Mouse (Mus musculus) liver, postnatal 0 days (tissue): ENCODE measurements around the gene Coq9. TPM values are rescaled to one million over a fixed set of nuclear protein-coding genes. Genes with fewer than 3 reads are reported as not detected.
"Not testable (repeated sequence)": the region's sequence is repeated elsewhere in the genome, so short reads cannot be mapped to it uniquely, and the experiment has no call there.

Experiments used
- ATAC-seq: fragments of 200-750 bp; cut with Nextera tagmentation; 2 replicates; pipeline ENCODE4 v1.8.0; 2017; ENCODE audit warnings: mild to moderate bottlenecking, moderate library complexity
- DNase-seq: peaks from one replicate; pipeline ENCODE4 v3.0.0-alpha.2; 2016
- H3K27ac ChIP-seq: fragments of 300-500 bp; sonication (generic); 2 replicates; pipeline ENCODE4 v1.5.1; 2014; ENCODE audit warnings: antibody characterized with exemption, moderate library complexity, mild to moderate bottlenecking, low read depth
- H3K27me3 ChIP-seq: fragments of 300-500 bp; sonication (generic); 2 replicates; pipeline ENCODE4 v1.6.1; 2014; ENCODE audit warnings: low read length, control low read depth, mixed read lengths; ENCODE audit not compliant: insufficient read depth
- H3K36me3 ChIP-seq: fragments of 300-500 bp; sonication (generic); replicated peaks from 2 replicates; pipeline ENCODE4 v1.6.1; 2014; ENCODE audit warnings: mild to moderate bottlenecking, control low read depth, low read length, moderate library complexity, mixed read lengths; ENCODE audit not compliant: insufficient read depth
- H3K4me1 ChIP-seq: fragments of 300-500 bp; sonication (generic); 2 replicates; pipeline ENCODE4 v1.6.1; 2014; ENCODE audit warnings: antibody characterized with exemption, mild to moderate bottlenecking, control low read depth; ENCODE audit not compliant: insufficient read depth
- H3K4me2 ChIP-seq: fragments of 300-500 bp; sonication (generic); 2 replicates; pipeline ENCODE4 v1.6.1; 2014; ENCODE audit warnings: low read depth, mild to moderate bottlenecking, low read length, moderate library complexity, mixed read lengths
- H3K4me3 ChIP-seq: fragments of 300-500 bp; sonication (generic); 2 replicates; pipeline ENCODE4 v1.5.1; 2014; ENCODE audit warnings: low read depth, low read length
- H3K9ac ChIP-seq: fragments of 300-500 bp; sonication (generic); replicated peaks from 2 replicates; pipeline ENCODE4 v1.6.1; 2014; ENCODE audit warnings: mild to moderate bottlenecking, moderate library complexity
- H3K9me3 ChIP-seq: fragments of 300-500 bp; sonication (generic); 2 replicates; pipeline ENCODE4 v1.6.1; 2016; ENCODE audit warnings: mild to moderate bottlenecking, control low read depth, low read length, mixed read lengths
- CTCF ChIP-seq: sonication (generic); IDR thresholded peaks from 2 replicates; pipeline ENCODE4 v1.5.1; 2016; ENCODE audit warnings: antibody characterized with exemption, low read depth
- EP300 ChIP-seq: IDR thresholded peaks from 2 replicates; pipeline ENCODE4 v1.6.1; 2016; ENCODE audit warnings: antibody characterized with exemption, low read depth, mild to moderate bottlenecking
- WGBS: fragments of 180-500 bp; shearing (Covaris S2); extraction: QIAGEN DNeasy Blood & Tissue Kit; methylation state at CpG from one replicate; pipeline ENCODE4 v1.1.7; 2014; ENCODE audit not compliant: insufficient replicate concordance; 5-methylcytosine and 5-hydroxymethylcytosine counted together
- polyA plus RNA-seq: library from polyadenylated mRNA; unstranded; fragments of >200 nt; fragmentation: Nextera tagmentation; extraction: Ambion mirVana; gene quantifications from 2 replicates; pipeline ENCODE4 v1.2.1, GENCODE M21; 2015

The Coq9 gene
- polyA plus RNA-seq, 1 experiment from 2014 or later, result 66.1 TPM

- Histone ChIP-seq H3K9ac (no peak overlapping the region), H3K4me3 (no peak overlapping the region), H3K4me2 (no peak overlapping the region), H3K27me3 (no peaks in the 10 kb centered on the region), H3K4me1 (no peaks in the 10 kb centered on the region), H3K36me3 (peaks cover 76% of the 10 kb centered on the region), H3K27ac (no peak overlapping the region), H3K9me3 (no peaks in the 10 kb centered on the region)
- WGBS, result 92% methylated on average over 5 of the region's 5 CpGs
- no peak for ATAC-seq
- TF ChIP-seq CTCF (no peak), EP300 (no peak)
- no peak for DNase-seq
These were observed 11.9 kb upstream of the Coq9 start for GRCm38 (mm10) chr8:94826210-94826609.

DNA sequence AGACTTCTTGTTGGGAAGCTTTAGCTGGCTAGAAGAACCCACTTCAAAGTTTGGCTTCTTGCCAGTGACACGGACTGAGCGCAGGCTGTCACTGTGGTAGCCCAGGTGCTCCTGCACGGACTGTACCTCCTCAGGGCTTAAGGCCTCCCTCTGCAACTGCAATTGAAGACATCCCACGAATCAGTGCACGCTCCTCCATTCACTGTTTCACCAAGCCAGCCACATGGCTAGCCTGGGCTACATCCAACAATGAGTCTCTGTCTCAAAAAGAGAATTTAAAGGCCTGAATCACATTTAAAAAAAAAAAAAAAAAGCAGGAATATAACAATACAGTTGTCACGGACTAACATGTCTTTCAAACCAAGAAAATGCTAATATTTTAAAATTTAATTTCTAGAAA lies 9.8 kb upstream of the Coq9 start:
- Histone ChIP-seq H3K9ac (no peak overlapping the region), H3K4me1 (no peaks in the 10 kb centered on the region), H3K27ac (no peak overlapping the region), H3K27me3 (no peaks in the 10 kb centered on the region), H3K4me3 (no peak overlapping the region), H3K4me2 (no peak overlapping the region), H3K9me3 (no peaks in the 10 kb centered on the region), H3K36me3 (peaks cover 73% of the 10 kb centered on the region)
- DNase-seq, result no peak
- 83% methylated on average over 6 of the region's 6 CpGs for WGBS
- no peak for ATAC-seq
- TF ChIP-seq EP300 (no peak), CTCF (no peak)

DNA sequence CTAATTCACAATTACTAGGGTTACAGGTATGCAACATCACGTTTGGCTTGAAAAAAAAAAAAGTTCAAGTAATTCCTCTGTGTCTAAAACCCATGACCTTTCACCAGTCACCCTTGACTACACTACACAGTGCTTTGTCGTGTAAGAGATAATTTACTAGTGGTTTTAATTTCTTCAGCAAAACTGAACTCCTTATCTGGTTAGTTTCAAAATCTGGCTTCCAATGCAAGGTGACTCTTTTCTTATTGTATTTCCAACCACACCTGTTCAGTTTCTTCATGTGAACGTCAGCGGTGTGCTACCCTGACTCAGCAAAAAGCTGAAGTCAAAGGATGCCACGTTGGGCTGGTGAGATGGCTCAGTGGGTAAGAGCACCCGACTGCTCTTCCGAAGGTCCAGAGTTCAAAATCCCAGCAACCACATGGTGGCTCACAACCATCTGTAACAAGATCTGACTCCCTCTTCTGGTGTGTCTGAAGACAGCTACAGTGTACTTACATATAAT lies 4.2 kb upstream of the Coq9 start:
- not testable (repeated sequence) for ATAC-seq, DNase-seq

GRCm38 (mm10) chr8:94835751-94836150 lies 2.4 kb upstream of the Coq9 start:
- WGBS, result 92% methylated on average over 13 of the region's 13 CpGs
- H3K27ac ChIP-seq, DNase-seq, H3K9ac ChIP-seq, H3K4me2 ChIP-seq, H3K4me3 ChIP-seq, ATAC-seq, H3K27me3 ChIP-seq, H3K9me3 ChIP-seq: not testable (repeated sequence)
- Histone ChIP-seq H3K36me3 (peaks cover 14% of the 10 kb centered on the region), H3K4me1 (peaks cover 12% of the 10 kb centered on the region)

More for the DNA sequence above, 4.2 kb upstream of the Coq9 start:
- not testable (repeated sequence) for H3K9ac ChIP-seq, H3K27me3 ChIP-seq, H3K4me2 ChIP-seq, H3K4me3 ChIP-seq, H3K27ac ChIP-seq, H3K9me3 ChIP-seq
- 64% methylated on average over 7 of the region's 7 CpGs for WGBS
- H3K36me3 ChIP-seq, result peaks cover 24% of the 10 kb centered on the region
- peaks cover 10% of the 10 kb centered on the region for H3K4me1 ChIP-seq

GRCm38 (mm10) chr8:94836456-94837240 lies 1.5 kb upstream of the Coq9 start:
- 49% methylated on average over 11 of the region's 11 CpGs for WGBS

GRCm38 (mm10) chr8:94838600-94838999 lies 479 bp downstream of the Coq9 start:
- 0% methylated on average over 24 of the region's 24 CpGs for WGBS
- peak; percentile 78 for ATAC-seq
- peak overlapping the region; percentile 82 for H3K4me2 ChIP-seq

More at GRCm38 (mm10) chr8:94836456-94837240, 1.5 kb upstream of the Coq9 start:
- no peak for ATAC-seq
- Histone ChIP-seq H3K4me2 (peak overlapping the region; percentile 82), H3K36me3 (peaks cover 8% of the 10 kb centered on the region), H3K9ac (peak overlapping the region; percentile 96), H3K9me3 (no peaks in the 10 kb centered on the region), H3K4me1 (peaks cover 12% of the 10 kb centered on the region), H3K4me3 (peak overlapping the region; percentile 93), H3K27me3 (no peaks in the 10 kb centered on the region), H3K27ac (peak overlapping the region; percentile 58)
- DNase-seq, result no peak
- TF ChIP-seq CTCF, result no peak
- no peak for TF ChIP-seq EP300

More at GRCm38 (mm10) chr8:94838600-94838999, 479 bp downstream of the Coq9 start:
- Histone ChIP-seq H3K27ac (peak overlapping the region; percentile 98), H3K9ac (peak overlapping the region; percentile 96), H3K27me3 (no peaks in the 10 kb centered on the region), H3K4me1 (peaks cover 12% of the 10 kb centered on the region), H3K9me3 (no peaks in the 10 kb centered on the region), H3K36me3 (peaks cover 5% of the 10 kb centered on the region; the same call in 1 of the 2 replicates), H3K4me3 (peak overlapping the region; percentile 93)
- no peak; the same call in 1 of the 2 replicates for TF ChIP-seq EP300
- no peak for TF ChIP-seq CTCF
- peak; percentile 83 for DNase-seq
